16 mouse cellular contexts compared by ENCODE assay signal in the genomic region with DNA sequence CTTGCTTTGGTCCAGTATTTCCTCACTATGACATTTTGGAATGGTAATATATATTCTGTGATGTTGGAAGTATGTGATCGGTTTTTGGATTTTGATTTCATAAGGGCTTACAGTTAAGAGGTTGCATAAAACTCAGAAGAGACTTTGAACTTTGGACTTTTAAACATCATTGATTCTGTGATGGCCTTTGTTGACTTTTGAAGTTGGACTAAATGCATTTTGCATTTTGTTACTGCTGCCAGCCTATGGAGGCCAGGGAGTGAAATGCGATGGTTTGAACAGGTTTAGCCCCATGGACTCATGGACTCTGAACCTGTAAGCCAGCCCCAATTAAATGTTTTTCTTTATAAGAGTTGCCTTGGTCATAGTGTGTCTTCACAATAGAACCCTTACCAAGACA.
"Had no signal": no experiment of that assay in that cellular context is flagged by ENCODE, and none has a peak within 500 bp of the region (broad histone marks: within the 10 kb centered on the region; RNA-seq: fewer than 3 reads in every experiment).

No protein-coding gene starts in this region.

- H3K9me3 ChIP-seq: neural tube, embryonic 13.5 days; neural tube, embryonic 15.5 days; stomach, embryonic 15.5 days had no signal

- DNase-seq: retina, postnatal 1 day; right cerebral cortex, adult 18-20 months; right cerebral cortex, postnatal 14 days; right cerebral cortex, postnatal 25 days; right cerebral cortex, postnatal 4 days; spleen, adult 18-20 months; thymus, adult 18-20 months; thymus, adult 2 months; thymus, postnatal 14 days; thymus, postnatal 25 days; thymus, postnatal 36 days; thymus, postnatal 4 days had no signal

- H3K36me3 ChIP-seq: neural tube, embryonic 13.5 days; neural tube, embryonic 15.5 days; stomach, embryonic 15.5 days had no signal

- H3K4me2 ChIP-seq: neural tube, embryonic 13.5 days; neural tube, embryonic 15.5 days; stomach, embryonic 15.5 days had no signal

- H3K27me3 ChIP-seq: neural tube, embryonic 15.5 days; stomach, embryonic 15.5 days had no signal

- H3K4me3 ChIP-seq: neural tube, embryonic 13.5 days; neural tube, embryonic 15.5 days; stomach, embryonic 15.5 days had no signal

- H3K27ac ChIP-seq: neural tube, embryonic 13.5 days; neural tube, embryonic 15.5 days; stomach, embryonic 15.5 days; stomach, postnatal 0 days had no signal

- H3K9ac ChIP-seq: neural tube, embryonic 13.5 days; neural tube, embryonic 15.5 days; stomach, embryonic 15.5 days had no signal

- H3K4me1 ChIP-seq: stomach, embryonic 15.5 days had no signal
